16 mouse cellular contexts compared by ENCODE assay signal in the genomic region with DNA sequence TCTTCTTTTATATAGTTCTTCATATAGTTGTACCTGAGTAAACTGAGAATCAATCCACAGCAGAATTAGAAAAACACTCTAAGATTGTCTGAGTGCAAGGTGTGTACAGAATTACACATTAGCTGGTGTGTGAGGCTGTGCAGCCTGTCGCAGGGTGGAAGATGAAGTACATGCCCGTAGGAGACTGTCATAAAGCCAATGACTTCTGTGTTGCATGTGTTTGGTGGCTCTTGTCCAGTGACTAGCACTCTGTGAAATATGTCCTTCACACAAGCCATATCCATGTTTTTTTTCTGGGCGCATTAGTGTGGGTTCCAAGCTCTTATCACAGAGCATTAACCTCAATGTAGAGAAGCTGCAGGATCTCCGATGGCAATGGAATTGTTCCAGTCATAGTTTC.
"Had no signal": no experiment of that assay in that cellular context is flagged by ENCODE, and none has a peak within 500 bp of the region (broad histone marks: within the 10 kb centered on the region; RNA-seq: fewer than 3 reads in every experiment).

No protein-coding gene starts in this region.

- DNase-seq: heart, postnatal 10 days; heart, postnatal 14 days; heart, postnatal 36 days; heart, postnatal 4 days; kidney, adult 11 months; kidney, adult 18-20 months; kidney, adult 2 months; kidney, adult 8-10 months; kidney, adult 9 months; kidney, postnatal 10 days; kidney, postnatal 14 days; kidney, postnatal 25 days; kidney, postnatal 36 days; kidney, postnatal 4 days; layer of hippocampus, adult 9-11 months; layer of hippocampus, postnatal 36 days had no signal
